Mouse (Mus musculus) CH12.LX (cell line): ENCODE results near the gene Ubash3a.

ENCODE experiments used
- CTCF ChIP-seq, 2 experiments: IDR thresholded peaks in 1 of 2; conservative IDR thresholded peaks in 1 of 2; 2 replicates each; pipeline ENCODE4 v1.5.1; 2011 to 2012; ENCODE audit warnings: low read depth in 2 of 2, low read length in 2 of 2, improper control_type of control experiment in 1 of 2, inconsistent platforms in 1 of 2, mild to moderate bottlenecking in 1 of 2, moderate library complexity in 1 of 2
- EP300 ChIP-seq: IDR thresholded peaks from 2 replicates; pipeline ENCODE4 v1.6.1; 2011; ENCODE audit warnings: low read length, improper control_type of control experiment
- MXI1 ChIP-seq: IDR thresholded peaks from 2 replicates; pipeline ENCODE4 v1.6.1; 2011; ENCODE audit warnings: mild to moderate bottlenecking, low read depth, low read length, improper control_type of control experiment
- MYC ChIP-seq: IDR thresholded peaks from 2 replicates; pipeline ENCODE4 v1.6.1; 2011; ENCODE audit warnings: low read depth, mild to moderate bottlenecking, improper control_type of control experiment, low read length
- POLR2A ChIP-seq: IDR thresholded peaks from 2 replicates; pipeline ENCODE4 v1.6.1; 2011; ENCODE audit warnings: low read depth, mild to moderate bottlenecking, improper control_type of control experiment, low read length
- RCOR1 ChIP-seq: conservative IDR thresholded peaks from 2 replicates; pipeline ENCODE4 v1.6.1; 2012; ENCODE audit warnings: low read depth, mild to moderate bottlenecking, inconsistent platforms, low read length, improper control_type of control experiment

DNA sequence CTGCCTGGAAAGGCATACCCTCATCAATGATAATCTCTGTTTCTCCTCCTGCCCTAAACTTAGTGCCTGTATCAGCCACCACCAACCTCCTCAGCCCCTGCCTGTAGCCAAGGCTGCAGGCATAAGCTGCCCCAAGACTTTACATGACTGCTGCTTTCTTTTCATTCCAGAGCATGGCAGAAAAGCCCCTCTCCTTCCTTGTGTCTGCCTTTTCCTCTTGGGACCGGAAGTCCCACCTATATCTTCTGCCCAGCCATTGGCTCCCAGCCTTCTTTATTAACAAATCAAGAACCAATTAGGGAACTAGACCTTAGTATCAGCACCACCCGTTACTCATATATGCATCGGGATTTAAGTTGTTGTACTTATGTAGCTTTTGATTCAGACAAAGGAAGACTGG lies 79.5 kb downstream of the Ubash3a start:
- no peak for TF ChIP-seq MXI1
- no peak for TF ChIP-seq RCOR1
- TF ChIP-seq CTCF (conservative IDR thresholded peaks at IDR 0.05 in 1 of 2, IDR thresholded peaks at IDR 0.05 in 1 of 2; ENCODE audit: low read depth in 2 of 2, low read length in 2 of 2), result no peak
- no peak for TF ChIP-seq MYC
- TF ChIP-seq POLR2A, result no peak
- no peak for TF ChIP-seq EP300
